ENCODE assay signal across 24 mouse cellular contexts in the genomic region with DNA sequence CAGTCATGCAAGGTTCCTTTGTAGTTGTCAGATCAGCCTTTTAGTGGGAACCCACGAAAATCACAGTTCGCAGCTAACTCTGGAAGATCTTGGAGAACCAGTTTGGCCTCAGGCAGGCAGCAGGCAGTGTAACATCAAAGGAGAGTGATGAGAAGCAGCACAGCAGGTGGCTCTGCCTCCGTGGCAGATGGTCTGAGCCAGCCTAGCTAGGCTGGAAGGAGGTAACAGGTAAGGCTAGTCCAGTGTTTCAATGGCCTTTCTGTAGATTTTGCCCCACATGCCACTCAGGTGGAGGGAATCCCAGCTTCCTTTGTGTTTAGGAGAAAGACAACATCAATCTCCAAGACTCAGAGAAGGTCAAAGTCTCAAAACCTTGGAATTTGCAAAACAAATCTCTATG.
"Had no signal": no experiment of that assay in that cellular context is flagged by ENCODE, and none has a peak within 500 bp of the region (broad histone marks: within the 10 kb centered on the region; RNA-seq: fewer than 3 reads in every experiment).

No protein-coding gene starts in this region.

- H3K9ac ChIP-seq: limb, embryonic 12.5 days; limb, embryonic 15.5 days; liver, embryonic 14.5 days; liver, postnatal 0 days; lung, embryonic 14.5 days; neural tube, embryonic 12.5 days; neural tube, embryonic 15.5 days had no signal

- H3K4me2 ChIP-seq: limb, embryonic 12.5 days; limb, embryonic 15.5 days; liver, embryonic 11.5 days; lung, embryonic 14.5 days; neural tube, embryonic 12.5 days; neural tube, embryonic 15.5 days had no signal

- H3K27me3 ChIP-seq: limb, embryonic 12.5 days; limb, embryonic 15.5 days; megakaryocyte, embryonic 14.5 days; neural tube, embryonic 12.5 days; neural tube, embryonic 15.5 days had no signal

- ATAC-seq: liver, postnatal 0 days; lung, postnatal 0 days had no signal

- H3K27ac ChIP-seq: limb, embryonic 12.5 days; limb, embryonic 15.5 days; liver, embryonic 14.5 days; macrophage; midbrain, embryonic 10.5 days; neural tube, embryonic 12.5 days; neural tube, embryonic 15.5 days; stomach, postnatal 0 days had no signal

- H3K36me3 ChIP-seq: limb, embryonic 12.5 days; limb, embryonic 15.5 days; midbrain, embryonic 10.5 days; neural tube, embryonic 12.5 days; neural tube, embryonic 15.5 days had no signal

- H3K4me3 ChIP-seq: limb, embryonic 12.5 days; limb, embryonic 15.5 days; megakaryocyte, embryonic 14.5 days; midbrain, embryonic 10.5 days; neural tube, embryonic 12.5 days; neural tube, embryonic 15.5 days had no signal

- H3K4me1 ChIP-seq: limb, embryonic 12.5 days; megakaryocyte, embryonic 14.5 days; midbrain, embryonic 10.5 days; neural tube, embryonic 12.5 days had no signal

- H3K9me3 ChIP-seq: limb, embryonic 12.5 days; limb, embryonic 15.5 days; megakaryocyte, embryonic 14.5 days; midbrain, embryonic 10.5 days; neural tube, embryonic 12.5 days; neural tube, embryonic 15.5 days had no signal

- DNase-seq: kidney, postnatal 14 days; kidney, postnatal 4 days; layer of hippocampus, postnatal 36 days; left cerebral cortex, postnatal 4 days; liver, postnatal 0 days; lung, embryonic 14.5 days; midbrain, embryonic 14.5 days; right cerebral cortex, adult 18-20 months; right cerebral cortex, postnatal 14 days; right cerebral cortex, postnatal 4 days; thymus, adult 2 months; thymus, postnatal 14 days; thymus, postnatal 4 days had no signal
